Mouse (Mus musculus): ENCODE measurements around the gene Nfix.

Nfix gene

DNA sequence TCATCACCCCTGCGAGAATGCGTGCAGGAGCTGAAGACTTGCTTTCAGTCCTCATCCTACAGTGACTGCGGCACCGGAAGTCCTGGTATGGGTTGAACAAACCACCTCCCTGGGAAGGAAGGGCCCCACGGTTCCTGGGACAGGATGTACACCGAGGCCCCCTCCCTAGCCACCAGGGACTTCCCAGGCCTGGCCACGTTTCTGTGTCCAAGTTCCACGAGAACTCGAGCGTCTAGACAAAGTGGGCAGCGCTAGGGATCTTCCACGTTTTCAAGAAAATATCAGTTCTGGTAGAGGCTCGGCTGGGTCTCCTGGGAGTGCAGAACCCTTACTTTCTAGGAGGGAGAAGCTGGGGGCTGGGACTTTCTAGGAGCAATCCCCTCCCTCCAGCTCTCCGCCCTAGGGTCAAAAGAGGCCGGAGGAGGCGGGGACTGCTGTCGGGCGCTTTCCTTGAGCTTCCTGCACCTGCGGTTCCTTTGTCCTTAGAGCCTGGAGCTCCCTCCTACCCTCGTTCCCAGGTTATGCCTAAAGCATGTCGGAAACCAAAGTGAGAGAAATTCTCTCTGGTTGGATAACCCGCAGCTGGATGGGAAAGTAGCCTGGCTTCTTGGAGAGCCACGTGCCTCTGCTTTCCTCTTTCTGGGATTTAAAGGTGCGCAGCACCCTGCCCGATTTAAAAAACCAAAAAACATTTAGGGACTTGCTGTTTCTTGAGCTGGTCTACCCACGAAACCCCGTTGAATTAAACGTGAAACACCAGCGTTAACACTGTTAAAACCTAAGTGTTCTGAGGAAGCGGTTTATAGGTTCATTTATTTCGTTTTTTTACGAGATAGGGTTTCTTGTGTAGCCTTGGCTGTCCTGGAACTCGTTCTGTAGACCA, 140.0 kb downstream of the Nfix start:
- DNase-seq = peak; percentile 63 to 65

DNA sequence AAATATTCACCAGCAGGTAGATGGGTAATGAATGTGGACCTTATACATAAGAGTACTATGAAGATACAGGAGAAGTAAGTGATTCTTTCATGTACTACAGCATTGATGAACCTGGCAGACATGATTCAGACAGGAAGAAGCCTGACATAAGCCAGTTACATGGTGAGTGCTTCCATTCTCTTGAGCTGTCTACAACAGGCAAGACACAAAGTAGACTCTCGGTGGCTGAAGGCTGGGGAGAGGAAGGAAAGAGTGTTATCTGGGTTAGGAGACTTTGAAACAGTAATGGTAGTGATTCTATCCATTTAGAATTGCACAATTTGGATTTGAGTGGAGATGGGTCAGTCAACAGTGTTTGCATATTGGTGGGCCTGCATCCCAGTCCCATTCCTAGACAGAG, 141.2 kb downstream of the Nfix start:
- DNase-seq = no peak

DNA sequence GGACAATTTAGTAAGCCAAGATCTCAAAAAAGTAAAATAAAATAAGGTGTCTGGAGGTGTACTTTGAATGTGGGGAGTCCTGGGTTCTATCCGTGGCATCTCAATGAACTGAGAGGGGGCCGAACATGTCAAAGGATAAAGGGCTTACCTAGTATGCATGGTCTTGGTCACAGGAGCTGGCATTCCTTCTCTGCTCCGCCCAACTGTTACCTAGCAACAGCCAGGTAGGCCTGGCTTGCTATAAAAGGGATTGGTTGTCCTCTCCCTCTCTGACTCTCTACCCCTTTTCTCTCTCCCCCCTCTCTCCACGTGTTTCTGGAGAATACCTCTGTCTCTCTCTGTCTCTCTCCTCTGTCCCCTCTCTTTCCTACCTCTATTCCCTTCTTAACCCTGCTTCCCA, 142.5 kb downstream of the Nfix start:
- DNase-seq = no peak

DNA sequence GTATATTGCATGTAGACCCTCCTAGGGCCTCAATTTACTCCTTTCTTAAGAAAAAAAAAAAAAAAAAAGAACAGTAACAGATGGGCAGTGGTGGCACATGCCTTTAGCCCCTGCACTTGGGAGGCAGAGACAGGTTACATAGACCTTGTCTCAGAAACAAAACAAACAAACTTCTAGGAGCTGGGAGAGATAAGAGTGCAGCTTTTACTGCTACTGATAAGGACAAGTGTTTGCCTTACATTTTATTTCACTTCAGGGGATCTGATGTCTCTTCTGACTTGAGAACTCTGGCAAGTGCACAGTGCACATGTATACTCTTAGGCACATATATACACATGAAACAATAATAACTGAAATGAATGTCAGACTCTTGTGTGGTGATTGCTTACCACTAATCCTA, 142.9 kb downstream of the Nfix start:
- no peak for DNase-seq

DNA sequence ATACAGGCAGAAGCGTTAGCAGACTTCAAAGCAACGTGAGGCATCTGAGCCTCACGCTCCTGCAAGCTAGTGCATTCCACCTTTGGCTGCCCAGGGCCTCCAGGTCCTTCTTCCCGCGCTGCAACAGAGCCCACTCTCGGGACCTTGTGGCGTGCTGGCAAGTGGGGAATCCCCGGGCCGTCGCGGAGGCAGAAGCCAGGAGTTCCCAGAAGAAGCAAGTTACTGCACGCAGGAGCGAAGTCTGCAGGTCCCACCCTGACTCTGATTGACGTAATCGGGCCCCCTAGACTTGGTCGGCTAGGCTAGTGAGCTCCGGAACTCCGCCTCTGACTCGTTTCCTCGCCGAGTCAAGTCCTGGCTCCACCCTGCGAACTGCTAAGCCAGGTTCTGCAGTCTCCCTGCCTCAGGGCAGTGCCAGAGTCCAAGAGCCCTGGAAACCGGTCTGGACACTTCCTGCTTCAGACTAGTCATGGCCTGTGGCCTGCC, 143.5 kb downstream of the Nfix start:
- peak; percentile 70 to 74 for DNase-seq

DNA sequence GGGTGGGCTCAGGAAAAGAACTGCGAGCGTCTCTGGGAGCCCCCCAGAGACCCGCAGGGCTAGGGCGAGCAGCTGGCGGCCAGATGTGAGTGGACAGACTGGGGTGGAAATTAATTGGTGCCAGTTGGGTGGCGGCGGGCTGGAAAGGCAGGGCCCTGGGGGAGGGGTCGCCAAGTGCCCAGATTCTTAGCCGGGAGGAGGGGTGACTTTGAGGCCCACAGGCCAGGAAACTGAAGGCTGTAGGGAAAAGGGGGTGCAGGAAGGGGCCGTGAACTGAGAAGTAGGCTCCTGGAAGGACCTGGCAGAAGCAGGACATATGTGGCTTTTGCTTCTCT, 144.0 kb downstream of the Nfix start:
- DNase-seq = no peak

DNA sequence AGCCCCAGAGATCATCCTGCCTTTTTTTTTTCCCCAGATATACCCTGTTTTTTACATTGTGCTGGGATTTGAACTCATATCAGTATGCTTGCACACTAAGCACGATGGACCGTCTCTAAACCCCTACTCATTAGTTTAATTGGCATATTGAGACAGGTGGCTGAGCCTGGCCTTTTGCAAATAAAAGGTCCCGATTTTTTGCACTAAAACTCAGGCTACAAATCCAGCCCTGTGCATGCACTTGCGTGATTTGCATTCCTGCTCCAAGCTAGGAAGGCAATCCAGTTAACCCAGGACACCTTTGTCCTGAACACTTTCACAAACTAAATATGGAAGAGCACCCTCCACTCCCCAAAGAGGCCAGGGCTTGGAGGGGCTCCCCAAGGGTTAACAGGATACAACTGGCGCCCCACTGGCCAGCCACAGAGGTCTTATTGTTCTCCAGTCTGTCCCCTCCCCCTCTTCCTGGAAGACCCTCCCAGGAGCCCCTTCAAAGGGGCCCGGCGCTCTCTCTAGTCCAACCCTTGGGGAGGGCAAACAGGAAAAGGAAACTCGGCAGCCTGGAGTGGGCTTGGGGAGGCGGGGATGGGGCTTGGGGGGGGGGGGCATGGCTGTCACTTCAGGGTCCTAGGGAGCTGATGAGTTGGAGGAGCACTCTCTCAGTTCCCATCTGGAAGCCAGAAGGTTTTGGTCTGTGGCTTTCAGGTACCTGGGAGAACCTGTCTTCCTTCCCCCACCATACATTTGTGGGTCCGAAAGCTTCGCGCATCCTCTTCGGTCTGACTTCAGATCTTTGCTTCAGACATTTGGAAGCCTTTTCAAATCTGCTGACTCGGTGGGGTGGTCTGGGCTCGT, 144.6 kb downstream of the Nfix start:
- DNase-seq = no peak

DNA sequence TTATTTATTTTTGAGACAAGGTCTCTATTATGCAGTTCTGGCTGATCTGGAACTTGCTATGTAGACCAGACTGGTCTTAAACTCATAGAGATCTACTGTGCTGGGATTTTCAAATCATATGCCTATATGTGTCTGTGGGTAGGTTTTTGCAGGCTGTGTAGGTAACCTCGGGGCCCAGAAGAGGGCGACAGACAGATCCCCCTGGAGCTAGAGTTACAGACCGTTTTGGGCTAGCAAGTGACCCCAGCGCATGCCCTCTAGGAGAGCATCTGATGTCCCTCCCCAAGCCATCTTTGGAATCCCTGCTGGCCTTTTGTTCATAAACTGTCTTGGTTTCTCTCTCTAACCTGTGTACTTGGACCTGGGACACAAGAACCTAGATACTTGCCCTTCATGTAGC, 145.5 kb downstream of the Nfix start:
- DNase-seq = peak; percentile 44 to 48

DNA sequence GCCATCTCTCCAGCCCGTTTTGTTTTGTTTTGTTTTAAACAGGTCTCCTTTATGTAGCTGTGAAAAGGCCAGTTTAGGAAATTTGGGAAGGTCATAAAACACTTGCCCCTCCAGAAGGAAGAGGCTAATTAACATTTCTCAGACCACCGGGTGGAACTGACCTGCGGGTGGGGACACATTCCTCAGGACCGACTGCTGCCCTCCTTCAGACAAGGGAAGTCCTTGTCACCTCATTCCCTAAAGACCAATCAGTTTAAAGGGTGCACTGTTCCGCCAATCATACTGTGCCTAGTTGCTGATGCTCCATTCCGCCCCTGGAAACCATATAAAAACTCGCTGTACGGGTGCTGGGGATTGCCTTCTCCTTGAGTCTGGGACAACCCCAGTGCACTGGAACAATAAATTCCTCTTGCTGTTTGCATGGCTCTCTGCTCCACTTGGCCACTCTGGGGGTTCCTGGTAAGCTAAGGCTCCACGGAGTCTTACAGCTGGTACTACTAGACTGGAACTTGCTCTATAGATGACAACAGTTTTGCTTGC, 147.0 kb downstream of the Nfix start:
- no peak for DNase-seq

DNA sequence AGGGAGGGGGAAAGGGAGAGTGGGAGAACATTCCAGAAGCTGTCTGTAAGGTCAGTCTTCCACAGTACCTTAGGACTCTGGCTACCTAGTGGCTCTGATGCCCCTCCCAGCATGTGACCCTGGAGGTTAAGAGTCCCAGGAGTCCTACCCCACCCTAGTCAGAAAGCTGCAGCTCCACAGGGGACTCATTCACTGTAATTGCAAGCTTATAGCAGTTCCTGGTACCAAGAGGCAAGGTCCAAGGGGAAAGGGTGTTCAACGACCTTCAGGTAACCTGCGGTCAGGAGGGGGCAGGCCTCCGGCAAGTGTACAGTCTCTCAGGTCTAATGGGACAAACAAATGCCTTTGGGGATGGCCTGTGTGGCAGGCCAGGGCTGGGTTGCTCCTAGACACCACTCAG, 149.9 kb downstream of the Nfix start:
- DNase-seq = no peak
